Mouse (Mus musculus) kidney, postnatal 10 days (tissue): ENCODE data around the gene Kpna3.
"Not testable (repeated sequence)": the region's sequence is repeated elsewhere in the genome, so short reads cannot be mapped to it uniquely, and the experiment has no call there.

Source experiments
- DNase-seq: peaks from one replicate; pipeline ENCODE4 v3.0.0; 2021; ENCODE audit warnings: mixed read lengths

Gene Kpna3

GRCm38 (mm10) chr14:61439661-61440559 lies at the start of gene Kpna3:
Kpna3 (minus strand) TSS chr14:61439874.
- peak; percentile 99 for DNase-seq

- no peak for DNase-seq
Measured at GRCm38 (mm10) chr14:61460365-61460764, 20.7 kb upstream of the Kpna3 start.

- no peak for DNase-seq
Measured at GRCm38 (mm10) chr14:61457468-61457867, 17.8 kb upstream of the Kpna3 start.

DNA sequence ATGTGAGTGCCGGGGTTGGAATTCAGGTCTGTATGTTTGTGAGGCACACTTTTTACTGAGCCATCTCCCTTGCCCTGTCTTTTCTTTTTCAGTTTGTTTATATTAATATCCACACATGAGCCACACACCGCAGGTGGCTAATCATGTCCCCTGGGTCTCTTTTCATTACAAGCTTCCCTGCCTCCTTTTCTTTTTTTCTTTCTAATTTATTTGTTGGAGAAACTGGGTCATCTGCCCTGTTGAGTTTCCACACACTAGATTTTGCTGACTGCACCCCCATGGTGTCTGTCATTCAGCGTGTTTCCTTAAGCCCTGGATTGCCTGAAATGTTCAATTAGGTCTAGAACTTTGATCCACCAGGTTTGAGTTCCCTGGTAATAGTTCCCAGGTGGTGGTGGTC lies 15.9 kb upstream of the Kpna3 start:
- no peak for DNase-seq

DNA sequence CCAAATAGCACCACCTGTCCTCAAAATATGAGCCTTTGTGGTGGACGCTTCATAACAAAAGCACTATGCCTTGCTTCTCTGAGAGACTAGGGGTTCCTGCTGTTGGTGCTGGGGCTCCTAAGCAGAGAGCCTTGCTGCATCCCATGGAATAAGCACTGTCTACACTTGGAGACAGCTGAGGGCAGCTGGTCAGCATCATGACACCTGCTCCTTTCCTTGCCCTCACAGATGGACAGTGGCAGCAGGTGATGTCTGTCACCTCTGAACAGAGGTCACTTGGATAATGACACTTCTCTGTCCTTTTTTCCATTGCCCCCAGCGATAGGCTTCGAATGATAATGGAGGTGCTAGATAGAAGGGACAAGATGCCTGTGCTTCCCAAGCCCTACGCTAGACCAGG lies 13.4 kb upstream of the Kpna3 start:
- no peak for DNase-seq

DNA sequence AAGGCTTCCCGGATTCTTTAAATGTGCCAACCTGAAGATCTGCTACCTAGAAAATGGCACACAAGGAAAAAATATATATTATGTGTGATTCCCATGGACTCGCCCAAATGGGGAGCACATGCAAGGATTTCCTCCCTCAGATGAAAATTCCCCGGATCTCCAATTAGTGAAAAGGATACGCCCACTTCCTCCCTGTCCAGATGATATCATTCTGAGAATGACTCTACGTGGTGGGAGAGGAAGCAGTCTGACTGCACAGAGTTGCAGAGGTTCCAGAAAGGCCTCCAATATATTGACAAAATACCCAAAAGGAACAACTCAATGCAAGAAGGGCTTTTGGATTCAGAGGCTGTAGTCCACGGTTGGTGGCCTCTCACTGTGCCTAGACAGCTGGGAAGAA lies 12.8 kb upstream of the Kpna3 start:
- no peak for DNase-seq

- DNase-seq = no peak
Measured at GRCm38 (mm10) chr14:61447775-61448174, 8.1 kb upstream of the Kpna3 start.

DNA sequence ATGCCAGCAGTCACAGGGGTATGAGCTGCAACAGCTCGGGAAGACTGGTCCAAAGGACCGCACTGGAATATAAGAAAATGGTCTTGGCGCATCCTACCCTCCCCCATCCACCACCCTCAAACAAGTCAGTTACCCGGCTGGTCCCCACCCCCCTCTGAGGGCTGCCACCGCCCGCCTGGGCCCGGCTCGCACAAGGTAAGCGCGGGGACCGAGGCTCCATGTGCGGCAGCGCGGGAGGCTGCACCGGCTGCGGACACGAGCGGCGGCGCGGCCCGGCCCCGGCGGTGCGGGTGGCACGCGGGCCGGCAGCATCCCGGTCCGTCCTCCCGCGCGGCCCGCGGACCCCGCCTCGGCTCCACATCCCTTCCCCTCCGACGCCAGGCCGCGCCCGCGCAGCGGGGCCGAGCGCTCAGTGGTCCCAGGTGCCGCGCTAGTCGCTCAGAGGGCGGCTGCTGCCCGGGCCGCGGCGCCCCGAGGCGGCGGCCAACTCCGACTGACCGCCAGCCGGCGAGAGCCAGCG lies 473 bp downstream of the Kpna3 start:
- DNase-seq = peak; percentile 72

GRCm38 (mm10) chr14:61438171-61438945 lies 1.3 kb downstream of the Kpna3 start:
- DNase-seq = no peak

GRCm38 (mm10) chr14:61436866-61437265 lies 2.8 kb downstream of the Kpna3 start:
- no peak for DNase-seq

DNA sequence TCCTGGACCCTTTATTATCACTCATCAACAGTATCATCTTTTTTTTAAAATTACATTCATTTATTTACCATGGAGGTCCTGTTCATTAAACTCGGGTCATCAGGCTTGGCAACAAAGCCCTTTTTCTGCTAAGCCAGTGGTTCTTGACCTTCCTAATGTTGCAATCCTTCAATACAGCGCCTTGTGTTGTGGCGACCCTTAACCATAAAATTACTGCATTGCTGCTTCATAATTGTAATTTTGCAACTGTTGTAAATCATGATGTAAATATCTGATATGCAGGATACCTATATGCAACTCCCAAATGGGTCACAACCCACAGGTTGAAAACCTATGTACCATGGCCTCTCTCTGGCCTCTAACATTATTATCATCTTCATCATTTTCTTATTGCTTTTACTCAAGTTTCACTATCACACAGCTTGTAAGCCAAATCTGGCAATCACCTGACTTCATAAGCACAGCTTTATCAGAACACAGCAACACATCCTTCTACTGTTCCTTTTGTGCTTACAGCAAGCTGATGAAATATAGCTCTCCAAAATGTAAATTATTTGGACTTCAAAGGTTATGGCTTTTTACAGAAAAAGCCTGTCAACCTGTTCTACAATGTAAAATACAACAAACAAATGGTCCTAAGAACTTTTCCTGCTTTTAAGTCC lies 11.4 kb downstream of the Kpna3 start:
- no peak for DNase-seq

GRCm38 (mm10) chr14:61427095-61427494 lies 12.6 kb downstream of the Kpna3 start:
- not testable (repeated sequence) for DNase-seq

- DNase-seq = no peak
Measured at GRCm38 (mm10) chr14:61425080-61425665, 14.5 kb downstream of the Kpna3 start.

DNA sequence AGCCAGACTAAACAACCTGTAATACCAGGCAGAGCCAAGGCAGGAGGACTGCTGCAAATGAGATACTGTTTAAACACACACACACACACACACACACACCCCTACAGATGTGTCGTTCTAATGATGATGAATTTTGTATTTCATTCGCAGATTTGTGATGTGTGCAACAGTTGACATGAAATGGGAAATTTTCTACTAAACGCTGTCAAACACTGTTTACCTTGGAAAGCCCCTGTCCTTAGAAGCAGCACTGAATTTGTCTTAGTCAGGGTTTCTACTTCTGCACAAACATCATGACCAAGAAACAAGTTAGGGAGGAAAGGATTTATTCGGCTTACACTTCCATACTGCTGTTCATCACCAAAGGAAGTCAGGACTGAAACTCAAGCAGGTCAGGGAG lies 24.0 kb downstream of the Kpna3 start:
- DNase-seq = no peak

- no peak for DNase-seq
Measured at GRCm38 (mm10) chr14:61415311-61415710, 24.4 kb downstream of the Kpna3 start.

GRCm38 (mm10) chr14:61414808-61415207 lies 24.9 kb downstream of the Kpna3 start:
- DNase-seq = no peak

- no peak for DNase-seq
Measured at GRCm38 (mm10) chr14:61414199-61414598, 25.5 kb downstream of the Kpna3 start.

- no peak for DNase-seq
Measured at GRCm38 (mm10) chr14:61413686-61414085, 26.0 kb downstream of the Kpna3 start.

DNA sequence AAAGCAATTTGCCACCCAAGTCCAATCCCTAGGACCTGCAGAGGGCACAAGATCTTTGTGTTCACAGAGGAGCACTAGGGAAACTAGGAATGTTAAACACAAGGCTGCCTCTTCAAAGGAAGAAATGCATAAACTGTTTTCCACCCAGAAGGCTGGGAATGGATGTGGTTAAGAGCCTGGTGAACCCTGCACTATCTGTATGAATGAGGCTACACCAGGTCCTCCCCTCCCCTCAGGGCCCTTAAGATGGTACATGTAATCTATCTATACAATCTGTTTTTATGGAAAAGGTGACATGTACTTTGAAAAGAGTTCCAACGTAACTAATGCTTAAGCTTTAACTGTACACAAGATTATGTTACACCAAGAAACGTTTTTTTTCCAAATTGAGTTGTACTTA lies 29.7 kb downstream of the Kpna3 start:
- DNase-seq = no peak

DNA sequence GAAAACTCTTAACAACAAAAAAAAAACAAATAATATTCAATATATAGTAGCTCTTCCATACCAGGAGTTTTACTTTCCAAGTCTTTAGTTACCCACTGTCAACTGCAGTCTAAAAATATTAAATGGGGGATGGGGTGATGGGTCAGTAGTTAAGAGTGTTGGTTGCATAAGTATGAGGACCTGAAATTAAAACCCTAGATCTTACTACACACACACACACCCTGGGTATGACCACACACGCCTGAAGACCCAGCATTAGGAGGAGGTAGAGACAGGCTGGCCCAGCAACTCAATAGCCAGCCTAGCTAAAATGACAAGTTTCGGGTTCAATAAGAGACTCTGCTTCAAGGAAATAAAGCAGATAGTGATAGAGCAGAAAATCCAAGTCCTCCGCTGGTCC lies 32.6 kb downstream of the Kpna3 start:
- no peak for DNase-seq

DNA sequence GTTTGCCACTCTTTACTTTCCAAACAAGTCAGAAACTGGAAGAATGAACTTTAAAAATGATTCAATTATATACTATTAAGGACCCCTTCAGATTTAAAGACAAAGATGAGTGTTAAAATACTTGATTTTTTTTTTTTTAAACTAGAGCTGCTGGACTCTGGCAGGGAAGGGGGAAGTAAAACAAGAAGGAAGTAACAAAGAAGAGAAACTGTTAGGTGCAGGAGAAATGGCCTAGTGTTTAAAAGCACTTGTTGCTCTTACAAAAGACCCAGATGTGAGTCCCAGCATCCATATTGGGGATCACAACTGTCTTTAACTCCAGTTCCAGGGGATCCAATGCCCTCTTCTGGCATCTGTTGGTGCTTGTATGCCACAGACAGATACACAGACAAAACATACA lies 33.9 kb downstream of the Kpna3 start:
- no peak for DNase-seq

- DNase-seq = no peak
Measured at GRCm38 (mm10) chr14:61404941-61405340, 34.7 kb downstream of the Kpna3 start.

DNA sequence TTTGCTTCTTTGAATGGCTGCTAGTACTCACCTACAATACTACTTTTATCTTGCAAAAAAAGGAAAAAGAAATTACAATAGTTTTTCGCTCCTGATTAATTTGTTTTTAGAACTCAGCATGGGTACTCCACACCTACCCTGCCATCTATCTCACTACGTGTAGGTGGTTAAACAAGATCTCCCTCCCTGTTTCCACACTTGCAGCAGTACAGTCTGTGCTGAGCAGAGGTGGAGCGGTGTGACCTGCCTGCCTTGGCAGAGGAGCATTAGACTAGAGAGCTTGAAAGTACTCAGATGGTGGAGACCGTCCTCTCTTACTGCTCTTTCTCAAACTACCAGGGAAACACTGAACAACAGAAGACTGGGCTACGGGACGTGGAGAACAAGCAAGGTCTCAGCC lies 44.9 kb downstream of the Kpna3 start:
- DNase-seq = no peak
